Comparison of ENCODE assay signal across 29 mouse cellular contexts in the genomic region with DNA sequence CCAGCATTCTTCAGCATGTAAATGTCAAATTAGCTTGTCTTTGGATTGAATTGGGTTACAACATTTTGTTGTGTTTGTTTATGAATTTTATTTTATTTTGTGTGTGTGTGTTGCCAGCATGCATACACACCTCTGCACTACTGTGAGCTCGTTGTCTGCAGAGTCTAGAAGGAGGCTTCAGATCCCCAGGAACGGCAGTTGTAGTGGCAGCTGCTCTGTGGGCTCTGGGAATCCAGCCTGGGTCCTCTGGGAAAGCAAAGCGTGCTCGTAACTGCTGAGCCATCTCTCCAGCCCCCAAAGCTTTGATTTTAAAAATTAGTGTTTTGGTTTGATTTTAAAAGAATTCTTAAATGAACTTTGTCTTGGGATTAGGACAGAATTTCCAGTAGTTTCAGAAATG. TPM values are rescaled to one million over a fixed set of nuclear protein-coding genes. Genes with fewer than 3 reads are reported as not detected.
DNase-seq lines count a peak whose midpoint lies in the region; ATAC-seq and TF ChIP-seq lines count a peak whose summit lies in the region.
"Had no signal": no experiment of that assay in that cellular context is flagged by ENCODE, and none has a peak within 500 bp of the region (broad histone marks: within the 10 kb centered on the region; RNA-seq: fewer than 3 reads in every experiment).

No protein-coding gene starts in this region.

- H3K4me1 ChIP-seq in heart, embryonic 10.5 days = no peaks in the 10 kb centered on the region
- H3K4me1 ChIP-seq in intestine, postnatal 0 days (replicated peaks; ENCODE audit: control insufficient read depth, insufficient read depth, low read length) = no peaks in the 10 kb centered on the region
- H3K4me1 ChIP-seq: embryonic facial prominence, embryonic 13.5 days; embryonic facial prominence, embryonic 15.5 days; forebrain, embryonic 10.5 days; forebrain, embryonic 12.5 days had no signal

- H3K4me2 ChIP-seq in intestine, postnatal 0 days (replicated peaks; ENCODE audit: low read depth) = no peak overlapping the region
- H3K4me2 ChIP-seq: embryonic facial prominence, embryonic 13.5 days; embryonic facial prominence, embryonic 15.5 days; forebrain, embryonic 12.5 days had no signal

- TF ChIP-seq CTCF in intestine, postnatal 0 days (IDR thresholded peaks at IDR 0.05; ENCODE audit: low read depth) = no peak

- ATAC-seq in intestine, postnatal 0 days = no peak
- ATAC-seq: forebrain, embryonic 14.5 days; forebrain, embryonic 16.5 days had no signal

- H3K9me3 ChIP-seq in heart, embryonic 10.5 days = no peaks in the 10 kb centered on the region
- no peaks in the 10 kb centered on the region for H3K9me3 ChIP-seq in intestine, postnatal 0 days (ENCODE audit: control insufficient read depth)
- H3K9me3 ChIP-seq: embryonic facial prominence, embryonic 13.5 days; embryonic facial prominence, embryonic 15.5 days; forebrain, embryonic 10.5 days; forebrain, embryonic 12.5 days had no signal

- H3K27ac ChIP-seq in heart, embryonic 10.5 days = no peak overlapping the region
- no peak overlapping the region for H3K27ac ChIP-seq in intestine, postnatal 0 days (ENCODE audit: low read depth, low read length)
- H3K27ac ChIP-seq: embryonic facial prominence, embryonic 13.5 days; embryonic facial prominence, embryonic 15.5 days; forebrain, embryonic 10.5 days; forebrain, embryonic 12.5 days had no signal

- H3K27me3 ChIP-seq in heart, embryonic 10.5 days (ENCODE audit: insufficient read depth, poor library complexity, severe bottlenecking) = peaks cover 49% of the 10 kb centered on the region; the same call in 1 of the 2 replicates
- no peaks in the 10 kb centered on the region for H3K27me3 ChIP-seq in intestine, postnatal 0 days (replicated peaks; ENCODE audit: control insufficient read depth, insufficient read depth, low read length)
- H3K27me3 ChIP-seq: embryonic facial prominence, embryonic 13.5 days; embryonic facial prominence, embryonic 15.5 days; forebrain, embryonic 12.5 days had no signal

- WGBS in heart, embryonic 10.5 days = 93% methylated on average over 4 of the region's 4 CpGs
- 91% methylated on average over 4 of the region's 4 CpGs for WGBS in intestine, postnatal 0 days

- no peak overlapping the region for H3K4me3 ChIP-seq in heart, embryonic 10.5 days
- no peak overlapping the region for H3K4me3 ChIP-seq in intestine, postnatal 0 days (ENCODE audit: low read depth, low read length)
- H3K4me3 ChIP-seq: embryonic facial prominence, embryonic 13.5 days; embryonic facial prominence, embryonic 15.5 days; erythroblast, embryonic 14.5 days; forebrain, embryonic 10.5 days; forebrain, embryonic 12.5 days had no signal

- 0 out of 2 replicates have a peak, but pooled peaks cover 3% of the 10 kb centered on the region for H3K36me3 ChIP-seq in heart, embryonic 10.5 days
- H3K36me3 ChIP-seq in intestine, postnatal 0 days (ENCODE audit: control insufficient read depth, insufficient read depth) = peaks cover 3% of the 10 kb centered on the region; the same call in 1 of the 2 replicates
- H3K36me3 ChIP-seq: embryonic facial prominence, embryonic 13.5 days; embryonic facial prominence, embryonic 15.5 days; forebrain, embryonic 10.5 days; forebrain, embryonic 12.5 days had no signal

- H3K9ac ChIP-seq in intestine, postnatal 0 days (ENCODE audit: low read depth, low read length) = no peak overlapping the region
- H3K9ac ChIP-seq: embryonic facial prominence, embryonic 13.5 days; embryonic facial prominence, embryonic 15.5 days; forebrain, embryonic 12.5 days had no signal

- peak; percentile 0 for DNase-seq in heart, embryonic 10.5 days (ENCODE audit: low spot score)
- no peak for DNase-seq in heart, postnatal 4 days
- DNase-seq in layer of hippocampus, adult 18-20 months (ENCODE audit: low spot score in 2 of 2) = peak; percentile 47 to 57
- DNase-seq in layer of hippocampus, postnatal 10 days (ENCODE audit: low spot score in 2 of 2) = no peak
- peak; percentile 27 for DNase-seq in brain, adult 2 months (ENCODE audit: low read depth, low spot score)
- peak; percentile 37 to 40 for DNase-seq in layer of hippocampus, adult 8-10 months (ENCODE audit: low spot score in 2 of 2)
- no peak for DNase-seq in adrenal gland, adult 18-20 months (ENCODE audit: low spot score in 2 of 2)
- DNase-seq: adrenal gland, adult 8-10 months; adrenal gland, postnatal 14 days; adrenal gland, postnatal 36 days; cerebellum, adult 11 months; cerebellum, adult 18-20 months; cerebellum, adult 8-10 months; cerebellum, adult 9-11 months; cerebellum, postnatal 14 days; cerebellum, postnatal 36 days; embryo, embryonic 11 days had no signal

RNA-seq across cellular contexts. Expression of a gene that starts 19.4 kb away (rescaled TPM):
- not detected in 2 replicates for polyA plus RNA-seq in heart, embryonic 10.5 days (2016; fragmentation: Nextera tagmentation; extraction: Ambion mirVana)
- not detected for total RNA-seq in heart, postnatal 4 days (2021)
- total RNA-seq in layer of hippocampus, adult 18-20 months (2021) = not detected
- total RNA-seq in layer of hippocampus, postnatal 10 days (2021) = not detected
- not detected for total RNA-seq in layer of hippocampus, adult 8-10 months (2022)
- total RNA-seq in adrenal gland, adult 18-20 months (2021) = not detected
- 0.12 TPM in 1 of 2 replicates, not detected in the other for polyA plus RNA-seq in intestine, postnatal 0 days (2015; fragmentation: Nextera tagmentation; extraction: Ambion mirVana)
- total RNA-seq: adrenal gland, adult 8-10 months; adrenal gland, postnatal 14 days; adrenal gland, postnatal 36 days; common myeloid progenitor, adult 5-6 weeks; MEL had no signal
- polyA plus RNA-seq: brain, embryonic 14.5 days; embryonic facial prominence, embryonic 11.5 days; embryonic facial prominence, embryonic 15.5 days; erythroblast, embryonic 14.5 days; forebrain, embryonic 10.5 days; forebrain, embryonic 12.5 days; forebrain, embryonic 14.5 days; forebrain, embryonic 16.5 days had no signal

RNA-seq across cellular contexts. Expression of a gene that starts 50.7 kb away (rescaled TPM):
- 10.4 and 17.7 TPM in 2 replicates for polyA plus RNA-seq in heart, embryonic 10.5 days (2016; fragmentation: Nextera tagmentation; extraction: Ambion mirVana)
- total RNA-seq in heart, postnatal 4 days (2021) = 10 to 100 TPM; 21.4 to 21.5 TPM
- total RNA-seq in layer of hippocampus, adult 18-20 months (2021) = 10 to 100 TPM; 18.1 to 21.2 TPM
- 10 to 100 TPM; 41.7 to 51.6 TPM for total RNA-seq in layer of hippocampus, postnatal 10 days (2021)
- total RNA-seq in layer of hippocampus, adult 8-10 months (2022) = 10 to 100 TPM; 16.0 to 27.2 (median 19.6) TPM
- 10 to 100 TPM; 10.6 to 16.6 TPM for total RNA-seq in adrenal gland, adult 18-20 months (2021)
- polyA plus RNA-seq in intestine, postnatal 0 days (2015; fragmentation: Nextera tagmentation; extraction: Ambion mirVana) = 37.4 and 37.7 TPM in 2 replicates

Comparison
In these comparisons a context has a peak if more than half of its experiments do, and no peak if none do; other contexts are left out.
1. DNase-seq: peak in heart, embryonic 10.5 days (single experiment), layer of hippocampus, adult 18-20 months (2 of 2), brain, adult 2 months (single experiment) and layer of hippocampus, adult 8-10 months (2 of 2); none in heart, postnatal 4 days (single experiment), layer of hippocampus, postnatal 10 days (0 of 2) and adrenal gland, adult 18-20 months (0 of 2).